Mouse (Mus musculus) MEL (cell line): ENCODE measurements at regions not wholly inside any gene's neighbourhood (a gene's known extent, or its start where the extent isn't known, plus 50 kb on each side); places are given as distances from the start of the nearest gene placed in this dataset.
A peak's percentile ranks its signal among the peaks of the same experiment; 100 is the strongest.

Experiments
- DNase-seq: peaks from one replicate; pipeline ENCODE4 v3.0.0; 2011; ENCODE audit warnings: low read depth, low spot score
- H3K27ac ChIP-seq: 2 replicates; pipeline ENCODE4 v1.5.1; 2012; ENCODE audit warnings: low read depth, mild to moderate bottlenecking, control low read depth, low read length, moderate library complexity; ENCODE audit not compliant: control insufficient read depth
- H3K27me3 ChIP-seq, 2 experiments: fragments of 150-350 bp in 1 of 2; sonication (generic) in 1 of 2; 2 replicates each; pipeline ENCODE4 v1.6.1; 2012; ENCODE audit warnings: low read length in 2 of 2, mild to moderate bottlenecking in 2 of 2, improper control_type of control experiment in 1 of 2, moderate library complexity in 1 of 2; ENCODE audit not compliant: insufficient read depth in 2 of 2, control insufficient read depth in 1 of 2
- H3K36me3 ChIP-seq, 2 experiments: 2 replicates each; pipeline ENCODE4 v1.6.1; 2012 to 2014; ENCODE audit warnings: low read length in 2 of 2, improper control_type of control experiment in 1 of 2, inconsistent platforms in 1 of 2, mild to moderate bottlenecking in 1 of 2; ENCODE audit not compliant: insufficient read depth in 2 of 2, control insufficient read depth in 1 of 2
- H3K4me1 ChIP-seq, 2 experiments: fragments of 150-350 bp in 1 of 2; sonication (generic) in 1 of 2; 2 replicates each; pipeline ENCODE4 v1.6.1; 2012; ENCODE audit warnings: low read length in 2 of 2, improper control_type of control experiment in 1 of 2, mild to moderate bottlenecking in 1 of 2; ENCODE audit not compliant: insufficient read depth in 2 of 2, control insufficient read depth in 1 of 2
- H3K4me3 ChIP-seq, 2 experiments: fragments of 150-350 bp in 1 of 2; sonication (generic) in 1 of 2; 2 replicates each; pipeline ENCODE4 v1.5.1; 2012; ENCODE audit warnings: low read depth in 2 of 2, low read length in 2 of 2, mild to moderate bottlenecking in 2 of 2, moderate library complexity in 2 of 2, control low read depth in 1 of 2, improper control_type of control experiment in 1 of 2; ENCODE audit not compliant: control insufficient read depth in 1 of 2, insufficient read depth in 1 of 2
- H3K79me2 ChIP-seq: 2 replicates; pipeline ENCODE4 v1.6.1; 2012; ENCODE audit warnings: mild to moderate bottlenecking, low read length, moderate library complexity; ENCODE audit not compliant: control insufficient read depth, poor library complexity, insufficient read depth
- H3K9ac ChIP-seq: 2 replicates; pipeline ENCODE4 v1.6.1; 2012; ENCODE audit warnings: low read depth, mild to moderate bottlenecking, control low read depth, low read length, moderate library complexity; ENCODE audit not compliant: control insufficient read depth, poor library complexity, severe bottlenecking
- H3K9me3 ChIP-seq: fragments of 150-350 bp; sonication (generic); replicated peaks from 2 replicates; pipeline ENCODE4 v1.6.1; 2012; ENCODE audit warnings: mild to moderate bottlenecking, low read length, improper control_type of control experiment, moderate library complexity; ENCODE audit not compliant: insufficient read depth
- BHLHE40 ChIP-seq: IDR thresholded peaks from 2 replicates; pipeline ENCODE4 v1.6.1; 2012; ENCODE audit warnings: low read depth, mild to moderate bottlenecking, inconsistent platforms, low read length, improper control_type of control experiment, borderline replicate concordance
- CHD1 ChIP-seq: IDR thresholded peaks from 2 replicates; pipeline ENCODE4 v1.6.1; 2012; ENCODE audit warnings: low read depth, mild to moderate bottlenecking, inconsistent platforms, low read length, improper control_type of control experiment
- CTCF ChIP-seq, 3 experiments: IDR thresholded peaks in 2 of 3; conservative IDR thresholded peaks in 1 of 3; 2 replicates each; pipeline ENCODE4 v1.5.1; 2011 to 2012; ENCODE audit warnings: low read length in 3 of 3, low read depth in 2 of 3, mild to moderate bottlenecking in 2 of 3, improper control_type of control experiment in 1 of 3, inconsistent platforms in 1 of 3, mixed read lengths in 1 of 3, moderate library complexity in 1 of 3; ENCODE audit not compliant: control insufficient read depth in 1 of 3, insufficient read depth in 1 of 3, poor library complexity in 1 of 3, severe bottlenecking in 1 of 3
- ELF1 ChIP-seq: IDR thresholded peaks from 2 replicates; pipeline ENCODE4 v1.6.1; 2014; ENCODE audit warnings: low read depth, mild to moderate bottlenecking, inconsistent platforms, low read length, improper control_type of control experiment, moderate library complexity
- EP300 ChIP-seq, 2 experiments: IDR thresholded peaks; 2 replicates each; pipeline ENCODE4 v1.6.1; 2011; ENCODE audit warnings: improper control_type of control experiment in 2 of 2, low read length in 2 of 2, low read depth in 1 of 2, mild to moderate bottlenecking in 1 of 2
- ETS1 ChIP-seq: IDR thresholded peaks from 2 replicates; pipeline ENCODE4 v1.6.1; 2012; ENCODE audit warnings: low read depth, mild to moderate bottlenecking, inconsistent platforms, low read length, improper control_type of control experiment, moderate library complexity
- GABPA ChIP-seq: IDR thresholded peaks from 2 replicates; pipeline ENCODE4 v1.6.1; 2012; ENCODE audit warnings: low read depth, mild to moderate bottlenecking, inconsistent platforms, low read length, improper control_type of control experiment, moderate library complexity
- GATA1 ChIP-seq: IDR thresholded peaks from 2 replicates; pipeline ENCODE4 v1.6.1; 2011; ENCODE audit warnings: low read depth, low read length, improper control_type of control experiment
- HCFC1 ChIP-seq: IDR thresholded peaks from 2 replicates; pipeline ENCODE4 v1.6.1; 2012; ENCODE audit warnings: low read depth, mild to moderate bottlenecking, inconsistent platforms, low read length, improper control_type of control experiment, moderate library complexity
- KAT2A ChIP-seq: conservative IDR thresholded peaks from 2 replicates; pipeline ENCODE4 v1.6.1; 2012; ENCODE audit warnings: low read depth, low read length, improper control_type of control experiment, inconsistent platforms
- MAZ ChIP-seq: IDR thresholded peaks from 2 replicates; pipeline ENCODE4 v1.6.1; 2012; ENCODE audit warnings: low read depth, mild to moderate bottlenecking, inconsistent platforms, low read length, improper control_type of control experiment
- MEF2A ChIP-seq: IDR thresholded peaks from 2 replicates; pipeline ENCODE4 v1.6.1; 2014; ENCODE audit warnings: low read depth, mild to moderate bottlenecking, inconsistent platforms, low read length, improper control_type of control experiment; ENCODE audit not compliant: poor library complexity, insufficient replicate concordance, severe bottlenecking; ENCODE audit errors: extremely low read depth
- MYB ChIP-seq: IDR thresholded peaks from 2 replicates; pipeline ENCODE4 v1.6.1; 2011; ENCODE audit warnings: mild to moderate bottlenecking, low read depth, low read length, improper control_type of control experiment
- NELFE ChIP-seq: IDR thresholded peaks from 2 replicates; pipeline ENCODE4 v1.6.1; 2011; ENCODE audit warnings: low read depth, low read length, improper control_type of control experiment
- POLR2AphosphoS2 ChIP-seq: IDR thresholded peaks from 2 replicates; pipeline ENCODE4 v1.6.1; 2011; ENCODE audit warnings: low read length, improper control_type of control experiment
- RAD21 ChIP-seq: IDR thresholded peaks from 2 replicates; pipeline ENCODE4 v1.6.1; 2011; ENCODE audit warnings: mild to moderate bottlenecking, low read depth, low read length, improper control_type of control experiment
- RCOR1 ChIP-seq: IDR thresholded peaks from 2 replicates; pipeline ENCODE4 v1.6.1; 2012; ENCODE audit warnings: low read depth, mild to moderate bottlenecking, inconsistent platforms, low read length, improper control_type of control experiment
- SIN3A ChIP-seq: IDR thresholded peaks from 2 replicates; pipeline ENCODE4 v1.6.1; 2012; ENCODE audit warnings: low read length, improper control_type of control experiment, inconsistent platforms
- SMC3 ChIP-seq: IDR thresholded peaks from 2 replicates; pipeline ENCODE4 v1.6.1; 2011; ENCODE audit warnings: low read depth, low read length, improper control_type of control experiment
- TAL1 ChIP-seq: IDR thresholded peaks from 2 replicates; pipeline ENCODE4 v1.6.1; 2012; ENCODE audit warnings: mild to moderate bottlenecking, inconsistent platforms, low read length, moderate library complexity, mixed read lengths
- TCF12 ChIP-seq: IDR thresholded peaks from 2 replicates; pipeline ENCODE4 v1.6.1; 2014; ENCODE audit warnings: low read depth, mild to moderate bottlenecking, inconsistent platforms, low read length, improper control_type of control experiment, moderate library complexity
- UBTF ChIP-seq: IDR thresholded peaks from 2 replicates; pipeline ENCODE4 v1.6.1; 2012; ENCODE audit warnings: low read depth, mild to moderate bottlenecking, inconsistent platforms, low read length, improper control_type of control experiment, moderate library complexity, borderline replicate concordance; ENCODE audit not compliant: insufficient read depth
- USF1 ChIP-seq: IDR thresholded peaks from 2 replicates; pipeline ENCODE4 v1.6.1; 2014; ENCODE audit warnings: low read depth, mild to moderate bottlenecking, inconsistent platforms, low read length, improper control_type of control experiment, moderate library complexity
- USF2 ChIP-seq, 2 experiments: IDR thresholded peaks; 2 replicates each; pipeline ENCODE4 v1.6.1; 2011 to 2012; ENCODE audit warnings: improper control_type of control experiment in 2 of 2, low read length in 2 of 2, borderline replicate concordance in 1 of 2, inconsistent platforms in 1 of 2, low read depth in 1 of 2, mild to moderate bottlenecking in 1 of 2; ENCODE audit not compliant: insufficient read depth in 1 of 2
- ZC3H11A ChIP-seq: IDR thresholded peaks from 2 replicates; pipeline ENCODE4 v1.6.1; 2012; ENCODE audit warnings: low read depth, mild to moderate bottlenecking, inconsistent platforms, low read length, improper control_type of control experiment
- ZKSCAN1 ChIP-seq: IDR thresholded peaks from 2 replicates; pipeline ENCODE4 v1.6.1; 2012; ENCODE audit warnings: low read depth, mild to moderate bottlenecking, inconsistent platforms, low read length, improper control_type of control experiment, moderate library complexity

- TF ChIP-seq UBTF (no peak), CTCF (IDR thresholded peaks at IDR 0.05 in 2 of 3, conservative IDR thresholded peaks at IDR 0.05 in 1 of 3; ENCODE audit: control insufficient read depth in 1 of 3, insufficient read depth in 1 of 3, low read depth in 2 of 3, low read length in 3 of 3, poor library complexity in 1 of 3, severe bottlenecking in 1 of 3) (no peak), KAT2A (no peak)
Observed at GRCm38 (mm10) chr1:96155484-96155883, 488.1 kb upstream of the St8sia4 start (continued).

- Histone ChIP-seq H3K27ac (no peak overlapping the region), H3K4me3 (no peak overlapping the region), H3K36me3 (peaks cover 0 to 6% of the 10 kb centered on the region in 2 experiments; a peak in 2 of 4 replicates), H3K9me3 (no peaks in the 10 kb centered on the region), H3K79me2 (no peaks in the 10 kb centered on the region), H3K9ac (no peak overlapping the region), H3K27me3 (no peaks in the 10 kb centered on the region), H3K4me1 (no peaks in the 10 kb centered on the region; a peak in 2 of 4 replicates)
- peak; percentile 45 for DNase-seq
- TF ChIP-seq RAD21: no peak
- no peak for TF ChIP-seq ZKSCAN1
- TF ChIP-seq MAZ: no peak
- no peak for TF ChIP-seq KAT2A
- no peak for TF ChIP-seq POLR2AphosphoS2
- no peak for TF ChIP-seq GABPA
- no peak for TF ChIP-seq MYB
- TF ChIP-seq EP300 (IDR thresholded peaks at IDR 0.05; ENCODE audit: low read depth in 1 of 2, low read length in 2 of 2): peak; percentile 66 to 67
- peak; percentile 54; the same call in 1 of the 2 replicates for TF ChIP-seq GATA1
- no peak for TF ChIP-seq USF2 (IDR thresholded peaks at IDR 0.05; ENCODE audit: borderline replicate concordance in 1 of 2, insufficient read depth in 1 of 2, low read depth in 1 of 2, low read length in 2 of 2)
- peak; percentile 50; the same call in 1 of the 2 replicates for TF ChIP-seq TCF12
- TF ChIP-seq USF1: peak; percentile 26; the same call in 1 of the 2 replicates
- TF ChIP-seq CHD1: no peak
- no peak for TF ChIP-seq TAL1
- no peak for TF ChIP-seq ELF1
- no peak for TF ChIP-seq SMC3
- TF ChIP-seq ETS1: 0 out of 2 replicates have a peak, but pooled peaks have one; percentile 17
Observed at GRCm38 (mm10) chr1:96128618-96129017, 461.2 kb upstream of the St8sia4 start.

GRCm38 (mm10) chr1:96107986-96108385, 440.6 kb upstream of the St8sia4 start:
- Histone ChIP-seq H3K9ac (no peak overlapping the region), H3K4me3 (no peak overlapping the region), H3K36me3 (peaks cover 0 to 9% of the 10 kb centered on the region in 2 experiments; a peak in 2 of 4 replicates), H3K4me1 (peaks cover 6 to 7% of the 10 kb centered on the region in 2 experiments), H3K27ac (no peak overlapping the region), H3K79me2 (no peaks in the 10 kb centered on the region), H3K9me3 (no peaks in the 10 kb centered on the region), H3K27me3 (no peaks in the 10 kb centered on the region)
- TF ChIP-seq CTCF (IDR thresholded peaks at IDR 0.05 in 2 of 3, conservative IDR thresholded peaks at IDR 0.05 in 1 of 3; ENCODE audit: control insufficient read depth in 1 of 3, insufficient read depth in 1 of 3, low read depth in 2 of 3, low read length in 3 of 3, poor library complexity in 1 of 3, severe bottlenecking in 1 of 3): peak in 1 of 3 experiments; percentile 23; a peak in 2 of 6 replicates
- TF ChIP-seq SIN3A: no peak
- TF ChIP-seq UBTF: no peak
- peak; percentile 26 for TF ChIP-seq RAD21
- TF ChIP-seq ZC3H11A: no peak
- TF ChIP-seq GATA1: peak; percentile 50; the same call in 1 of the 2 replicates
- TF ChIP-seq BHLHE40: no peak
- peak; percentile 67; the same call in 1 of the 2 replicates for TF ChIP-seq TCF12
- TF ChIP-seq GABPA: no peak
- no peak for TF ChIP-seq HCFC1
- no peak for TF ChIP-seq MEF2A
- no peak for TF ChIP-seq NELFE
- no peak for TF ChIP-seq RCOR1
- peak; percentile 38; the same call in 1 of the 2 replicates for TF ChIP-seq SMC3
- no peak for TF ChIP-seq ETS1
- no peak for TF ChIP-seq CHD1
- peak; percentile 52 to 56; a peak in 2 of 4 replicates for TF ChIP-seq EP300 (IDR thresholded peaks at IDR 0.05; ENCODE audit: low read depth in 1 of 2, low read length in 2 of 2)
- DNase-seq: no peak
